ENCODE assay signal across 10 mouse cellular contexts in genomic region chr14:30923375-30924105, GRCm38 (mm10). TPM values are rescaled to one million over a fixed set of nuclear protein-coding genes. Genes with fewer than 3 reads are reported as not detected.
DNase-seq lines count a peak whose midpoint lies in the region; ATAC-seq and TF ChIP-seq lines count a peak whose summit lies in the region.
"Had no signal": no experiment of that assay in that cellular context is flagged by ENCODE, and none has a peak within 500 bp of the region (broad histone marks: within the 10 kb centered on the region; RNA-seq: fewer than 3 reads in every experiment).

TSS of gene Itih3 (minus strand) at chr14:30923760.

- H3K4me2 ChIP-seq in heart, embryonic 14.5 days (ENCODE audit: low read length): no peak within 1 kb of the TSS
- H3K4me2 ChIP-seq: heart, embryonic 11.5 days had no signal

- WGBS in heart, embryonic 14.5 days: 39% methylated on average over 6 of the region's 6 CpGs
- 7% methylated on average over 6 of the region's 6 CpGs for WGBS in liver, adult 2 months

- no peak within 1 kb of the TSS for H3K9ac ChIP-seq in heart, embryonic 14.5 days (ENCODE audit: low read length)
- peak within 1 kb of the TSS; percentile 80 for H3K9ac ChIP-seq in liver, adult 2 months (ENCODE audit: low read depth, low read length)

- H3K4me3 ChIP-seq in heart, embryonic 14.5 days (ENCODE audit: control insufficient read depth in 1 of 2, insufficient read depth in 1 of 2, low read depth in 1 of 2, low read length in 2 of 2): no peak within 1 kb of the TSS
- peak within 1 kb of the TSS; percentile 67 for H3K4me3 ChIP-seq in liver, adult 2 months (ENCODE audit: insufficient read depth, low read depth, low read length)

- H3K27me3 ChIP-seq in heart, embryonic 14.5 days (ENCODE audit: control insufficient read depth, insufficient read depth, low read length): no peaks in the 10 kb centered on the region
- H3K27me3 ChIP-seq in liver, adult 2 months (ENCODE audit: control insufficient read depth, insufficient read depth, low read length): no peaks in the 10 kb centered on the region

- H3K9me3 ChIP-seq in heart, embryonic 14.5 days (ENCODE audit: control insufficient read depth, low read length): no peaks in the 10 kb centered on the region

- TF ChIP-seq POLR2A in liver, adult 2 months (IDR thresholded peaks at IDR 0.05; ENCODE audit: extremely low read depth, insufficient read depth, low read length): peak; percentile 89

- no peak within 1 kb of the TSS for H3K27ac ChIP-seq in heart, embryonic 14.5 days (replicated peaks in 1 of 2; ENCODE audit: control insufficient read depth in 1 of 2, insufficient read depth in 1 of 2, low read depth in 2 of 2, low read length in 2 of 2)
- peak within 1 kb of the TSS; percentile 94 for H3K27ac ChIP-seq in liver, adult 2 months (replicated peaks; ENCODE audit: insufficient read depth, low read depth, low read length)

- TF ChIP-seq CTCF in liver, adult 2 months (IDR thresholded peaks at IDR 0.05; ENCODE audit: low read depth, low read length): no peak

- ATAC-seq in heart, embryonic 14.5 days (ENCODE audit: insufficient number of reproducible peaks, insufficient read depth, low FRiP score, low read depth): 0 out of 2 replicates have a peak, but pooled peaks have one; percentile 20
- ATAC-seq in inflammation-experienced regulatory T-cells, adult 6 months: no peak
- ATAC-seq in megakaryocyte progenitor cell, adult 5-6 weeks (replicated peaks; ENCODE audit: poor library complexity): no peak

- no peaks in the 10 kb centered on the region for H3K36me3 ChIP-seq in heart, embryonic 14.5 days (ENCODE audit: control insufficient read depth, insufficient read depth, low read length)
- H3K36me3 ChIP-seq in liver, adult 2 months (ENCODE audit: control insufficient read depth, insufficient read depth, low read length): peaks cover 22% of the 10 kb centered on the region

- H3K79me2 ChIP-seq in liver, adult 2 months (ENCODE audit: control insufficient read depth, insufficient read depth, low read length): peaks cover 4% of the 10 kb centered on the region; the same call in 1 of the 2 replicates

- DNase-seq in heart, postnatal 4 days: no peak
- peak; percentile 5 for DNase-seq in cerebellum, adult 11 months
- DNase-seq in frontal cortex, postnatal 25 days (ENCODE audit: low spot score in 2 of 2): peak; percentile 9 to 16
- peak; percentile 87 for DNase-seq in liver, adult 2 months (ENCODE audit: extremely low read depth, low read depth, low spot score)
- no peak for DNase-seq in thymus, adult 18-20 months

- no peaks in the 10 kb centered on the region; a peak in 1 of 4 replicates for H3K4me1 ChIP-seq in heart, embryonic 14.5 days (ENCODE audit: control insufficient read depth in 2 of 2, insufficient read depth in 2 of 2, low read length in 2 of 2)
- peaks cover 28% of the 10 kb centered on the region for H3K4me1 ChIP-seq in liver, adult 2 months (ENCODE audit: control insufficient read depth, insufficient read depth, low read length)

RNA-seq across cellular contexts. Expression of gene Itih3, which starts in this region (rescaled TPM):
- polyA plus RNA-seq in heart, embryonic 14.5 days (2014; fragmentation: Nextera tagmentation; extraction: Ambion mirVana): 1.5 and 2.2 TPM in 2 replicates
- total RNA-seq in heart, postnatal 4 days (2021): under 1 TPM; 0.55 to 0.74 TPM
- 603 and 791 TPM in 2 replicates for total RNA-seq in liver, adult 2 months (2014; rRNA removed)
- polyA plus RNA-seq in liver, adult 2 months (2012; rRNA removed): 335 and 492 TPM in 2 replicates
- polyA plus RNA-seq in inflammation-experienced regulatory T-cells, adult 6 months (2017; shearing (Covaris generic)): not detected
- total RNA-seq in megakaryocyte progenitor cell, adult 5-6 weeks (2015): not detected in 2 replicates
- total RNA-seq in megakaryocyte progenitor cell, adult 5-6 weeks (2017): not detected in 2 replicates
- total RNA-seq: CH12.LX had no signal

Comparison
In these comparisons a context has a peak if more than half of its experiments do, and no peak if none do; other contexts are left out.
1. RNA of gene Itih3 (total RNA-seq): 603 to 791 TPM in liver, adult 2 months; 0.55 to 0.74 TPM in heart, postnatal 4 days and not detected in megakaryocyte progenitor cell, adult 5-6 weeks; every median in the first group is over 100 times any median in the second.
2. RNA of gene Itih3 (polyA plus RNA-seq): 335 to 492 TPM in liver, adult 2 months; 1.5 to 2.2 TPM in heart, embryonic 14.5 days and not detected in inflammation-experienced regulatory T-cells, adult 6 months; every median in the first group is over 100 times any median in the second.
3. DNase-seq: peak in cerebellum, adult 11 months (single experiment), frontal cortex, postnatal 25 days (2 of 2) and liver, adult 2 months (single experiment); none in heart, postnatal 4 days (single experiment) and thymus, adult 18-20 months (0 of 2).